Mouse (Mus musculus): ENCODE results near the gene Efna3. TPM values are rescaled to one million over a fixed set of nuclear protein-coding genes. Genes with fewer than 3 reads are reported as not detected.

Efna3 gene
- total RNA-seq, 2 experiments from 2014 or later, result not detected

- no peak for ATAC-seq (replicated peaks; ENCODE audit: poor library complexity, severe bottlenecking)
Measured at GRCm38 (mm10) chr3:89268916-89269315, 53.8 kb downstream of the Efna3 start.

- peak; percentile 81 for ATAC-seq (replicated peaks; ENCODE audit: poor library complexity, severe bottlenecking)
Measured at GRCm38 (mm10) chr3:89266439-89266893, 56.3 kb downstream of the Efna3 start.

Other genes with a start within 250 kb of the Efna3 start
- gene Rusc1, start 229.7 kb downstream of the Efna3 start, total RNA-seq (2014; fragmentation: Nextera tagmentation), result 34.0 and 34.2 TPM in 2 replicates
- gene Rusc1, start 229.7 kb downstream of the Efna3 start, total RNA-seq (2017), result 11.4 and 19.3 TPM in 2 replicates
- gene Gm43738, start 221.9 kb downstream of the Efna3 start, total RNA-seq (2014; fragmentation: Nextera tagmentation), result not detected in 2 replicates
- not detected in 2 replicates for gene Gm43738, start 221.9 kb downstream of the Efna3 start, total RNA-seq (2017)
- 161 and 178 TPM in 2 replicates for gene Fdps, start 221.0 kb downstream of the Efna3 start, total RNA-seq (2014; fragmentation: Nextera tagmentation)
- 198 and 245 TPM in 2 replicates for gene Fdps, start 221.0 kb downstream of the Efna3 start, total RNA-seq (2017)
- 0.32 TPM in 1 of 2 replicates, not detected in the other for gene Pklr, start 186.8 kb downstream of the Efna3 start, total RNA-seq (2014; fragmentation: Nextera tagmentation)
- gene Pklr, start 186.8 kb downstream of the Efna3 start, total RNA-seq (2017), result 0.26 and 0.43 TPM in 2 replicates
- gene Hcn3, start 162.8 kb downstream of the Efna3 start, total RNA-seq (2014; fragmentation: Nextera tagmentation), result 0.77 TPM in 1 of 2 replicates, not detected in the other
- gene Hcn3, start 162.8 kb downstream of the Efna3 start, total RNA-seq (2017), result 0.56 and 0.82 TPM in 2 replicates
- 74.6 and 80.2 TPM in 2 replicates for gene Clk2, start 158.2 kb downstream of the Efna3 start, total RNA-seq (2014; fragmentation: Nextera tagmentation)
- gene Clk2, start 158.2 kb downstream of the Efna3 start, total RNA-seq (2017), result 51.8 and 67.1 TPM in 2 replicates
- gene Scamp3, start 145.5 kb downstream of the Efna3 start, total RNA-seq (2014; fragmentation: Nextera tagmentation), result 59.6 and 99.0 TPM in 2 replicates
- gene Scamp3, start 145.5 kb downstream of the Efna3 start, total RNA-seq (2017), result 32.9 and 37.2 TPM in 2 replicates
- gene Fam189b, start 139.8 kb downstream of the Efna3 start, total RNA-seq (2014; fragmentation: Nextera tagmentation), result 23.9 and 27.2 TPM in 2 replicates
- 2.5 and 2.9 TPM in 2 replicates for gene Fam189b, start 139.8 kb downstream of the Efna3 start, total RNA-seq (2017)
- 39.7 and 74.2 TPM in 2 replicates for gene Gba, start 120.0 kb downstream of the Efna3 start, total RNA-seq (2014; fragmentation: Nextera tagmentation)
- 49.3 and 50.5 TPM in 2 replicates for gene Gba, start 120.0 kb downstream of the Efna3 start, total RNA-seq (2017)
- not detected in 2 replicates for gene Thbs3, start 107.8 kb downstream of the Efna3 start, total RNA-seq (2014; fragmentation: Nextera tagmentation)
- gene Thbs3, start 107.8 kb downstream of the Efna3 start, total RNA-seq (2017), result 0.13 TPM in 1 of 2 replicates, not detected in the other
- 78.6 and 102 TPM in 2 replicates for gene Mtx1, start 95.9 kb downstream of the Efna3 start, total RNA-seq (2014; fragmentation: Nextera tagmentation)
- gene Mtx1, start 95.9 kb downstream of the Efna3 start, total RNA-seq (2017), result 76.4 and 114 TPM in 2 replicates
- gene Muc1, start 93.9 kb downstream of the Efna3 start, total RNA-seq (2014; fragmentation: Nextera tagmentation), result not detected in 2 replicates
- gene Muc1, start 93.9 kb downstream of the Efna3 start, total RNA-seq (2017), result 0.04 TPM in 1 of 2 replicates, not detected in the other
- gene Krtcap2, start 77.0 kb downstream of the Efna3 start, total RNA-seq (2014; fragmentation: Nextera tagmentation), result 312 and 315 TPM in 2 replicates
- gene Krtcap2, start 77.0 kb downstream of the Efna3 start, total RNA-seq (2017), result 376 and 384 TPM in 2 replicates
- 3.7 and 6.0 TPM in 2 replicates for gene Trim46, start 76.7 kb downstream of the Efna3 start, total RNA-seq (2014; fragmentation: Nextera tagmentation)
- 0.52 and 2.8 TPM in 2 replicates for gene Trim46, start 76.7 kb downstream of the Efna3 start, total RNA-seq (2017)
- 31.2 and 122 TPM in 2 replicates for gene Dpm3, start 63.6 kb downstream of the Efna3 start, total RNA-seq (2014; fragmentation: Nextera tagmentation)
- 86.0 and 91.7 TPM in 2 replicates for gene Dpm3, start 63.6 kb downstream of the Efna3 start, total RNA-seq (2017)
- 55.0 and 80.7 TPM in 2 replicates for gene Slc50a1, start 52.4 kb downstream of the Efna3 start, total RNA-seq (2014; fragmentation: Nextera tagmentation)
- gene Slc50a1, start 52.4 kb downstream of the Efna3 start, total RNA-seq (2017), result 62.0 and 65.0 TPM in 2 replicates
- gene Efna1, start 41.8 kb downstream of the Efna3 start, total RNA-seq (2014; fragmentation: Nextera tagmentation), result not detected in 2 replicates
- gene Efna1, start 41.8 kb downstream of the Efna3 start, total RNA-seq (2017), result not detected in 2 replicates
- gene Efna4, start 15.1 kb upstream of the Efna3 start, total RNA-seq (2014; fragmentation: Nextera tagmentation), result 0.66 and 2.1 TPM in 2 replicates
- gene Efna4, start 15.1 kb upstream of the Efna3 start, total RNA-seq (2017), result not detected in 2 replicates
- 42.7 and 80.7 TPM in 2 replicates for gene Adam15, start 27.0 kb upstream of the Efna3 start, total RNA-seq (2014; fragmentation: Nextera tagmentation)
- gene Adam15, start 27.0 kb upstream of the Efna3 start, total RNA-seq (2017), result 34.8 and 44.8 TPM in 2 replicates
- not detected in 2 replicates for gene Dcst2, start 39.0 kb upstream of the Efna3 start, total RNA-seq (2014; fragmentation: Nextera tagmentation)
- not detected in 2 replicates for gene Dcst2, start 39.0 kb upstream of the Efna3 start, total RNA-seq (2017)
- gene Dcst1, start 42.3 kb upstream of the Efna3 start, total RNA-seq (2014; fragmentation: Nextera tagmentation), result not detected in 2 replicates
- gene Dcst1, start 42.3 kb upstream of the Efna3 start, total RNA-seq (2017), result not detected in 2 replicates
- 8.5 and 18.6 TPM in 2 replicates for gene Zbtb7b, start 71.8 kb upstream of the Efna3 start, total RNA-seq (2014; fragmentation: Nextera tagmentation)
- 7.5 and 14.0 TPM in 2 replicates for gene Zbtb7b, start 71.8 kb upstream of the Efna3 start, total RNA-seq (2017)
- gene Lenep, start 79.8 kb upstream of the Efna3 start, total RNA-seq (2014; fragmentation: Nextera tagmentation), result 0.64 and 2.1 TPM in 2 replicates
- not detected in 2 replicates for gene Lenep, start 79.8 kb upstream of the Efna3 start, total RNA-seq (2017)
- gene Flad1, start 88.9 kb upstream of the Efna3 start, total RNA-seq (2014; fragmentation: Nextera tagmentation), result 27.5 and 41.7 TPM in 2 replicates
- 15.3 and 16.2 TPM in 2 replicates for gene Flad1, start 88.9 kb upstream of the Efna3 start, total RNA-seq (2017)
- 178 and 260 TPM in 2 replicates for gene Cks1b, start 95.4 kb upstream of the Efna3 start, total RNA-seq (2014; fragmentation: Nextera tagmentation)
- 194 and 212 TPM in 2 replicates for gene Cks1b, start 95.4 kb upstream of the Efna3 start, total RNA-seq (2017)
- gene Shc1, start 95.5 kb upstream of the Efna3 start, total RNA-seq (2014; fragmentation: Nextera tagmentation), result 51.2 and 75.8 TPM in 2 replicates
- 37.7 and 49.1 TPM in 2 replicates for gene Shc1, start 95.5 kb upstream of the Efna3 start, total RNA-seq (2017)
- 18.9 and 35.2 TPM in 2 replicates for gene Pygo2, start 107.2 kb upstream of the Efna3 start, total RNA-seq (2014; fragmentation: Nextera tagmentation)
- gene Pygo2, start 107.2 kb upstream of the Efna3 start, total RNA-seq (2017), result 8.8 and 8.9 TPM in 2 replicates
- 9.7 TPM in 2 replicates for gene Pbxip1, start 113.7 kb upstream of the Efna3 start, total RNA-seq (2014; fragmentation: Nextera tagmentation)
- gene Pbxip1, start 113.7 kb upstream of the Efna3 start, total RNA-seq (2017), result 7.8 and 12.2 TPM in 2 replicates
- gene Pmvk, start 131.6 kb upstream of the Efna3 start, total RNA-seq (2014; fragmentation: Nextera tagmentation), result 13.3 and 20.7 TPM in 2 replicates
- gene Pmvk, start 131.6 kb upstream of the Efna3 start, total RNA-seq (2017), result 9.5 and 22.8 TPM in 2 replicates
- gene Kcnn3, start 197.2 kb upstream of the Efna3 start, total RNA-seq (2014; fragmentation: Nextera tagmentation), result not detected in 2 replicates
- not detected in 2 replicates for gene Kcnn3, start 197.2 kb upstream of the Efna3 start, total RNA-seq (2017)